Mouse (Mus musculus) stomach, embryonic 14.5 days (tissue): ENCODE measurements at regions not wholly inside any gene's neighbourhood (a gene's known extent, or its start where the extent isn't known, plus 50 kb on each side); places are given as distances from the start of the nearest gene placed in this dataset.

ENCODE experiments used
- ATAC-seq: fragments of 200-750 bp; cut with Nextera tagmentation; 2 replicates; pipeline ENCODE4 v1.8.0; 2017; ENCODE audit warnings: low read depth, moderate TSS enrichment; ENCODE audit not compliant: insufficient number of reproducible peaks, insufficient read depth, low FRiP score
- H3K27ac ChIP-seq: fragments of 300-500 bp; sonication (generic); 2 replicates; pipeline ENCODE4 v1.5.1; 2014; ENCODE audit warnings: mild to moderate bottlenecking, low read length, moderate library complexity, mixed read lengths
- H3K27me3 ChIP-seq: fragments of 300-500 bp; sonication (generic); 2 replicates; pipeline ENCODE4 v1.6.1; 2014; ENCODE audit warnings: low read length, control low read depth, mixed read lengths; ENCODE audit not compliant: control insufficient read depth, insufficient read depth
- H3K36me3 ChIP-seq: fragments of 300-500 bp; sonication (generic); 2 replicates; pipeline ENCODE4 v1.6.1; 2014; ENCODE audit warnings: mild to moderate bottlenecking, control low read depth, low read length, moderate library complexity, mixed read lengths; ENCODE audit not compliant: control insufficient read depth, insufficient read depth
- H3K4me1 ChIP-seq: fragments of 300-500 bp; sonication (generic); 2 replicates; pipeline ENCODE4 v1.6.1; 2014; ENCODE audit warnings: low read length, control low read depth, mixed read lengths; ENCODE audit not compliant: control insufficient read depth, insufficient read depth
- H3K4me2 ChIP-seq: fragments of 300-500 bp; sonication (generic); replicated peaks from 2 replicates; pipeline ENCODE4 v1.6.1; 2014; ENCODE audit warnings: low read depth, low read length, control low read depth
- H3K4me3 ChIP-seq: fragments of 300-500 bp; sonication (generic); 2 replicates; pipeline ENCODE4 v1.5.1; 2014; ENCODE audit warnings: low read depth, low read length, control low read depth
- H3K9ac ChIP-seq: fragments of 300-500 bp; sonication (generic); replicated peaks from 2 replicates; pipeline ENCODE4 v1.6.1; 2014; ENCODE audit warnings: low read depth, mild to moderate bottlenecking, control low read depth, low read length, moderate library complexity, mixed read lengths
- H3K9me3 ChIP-seq: fragments of 300-500 bp; sonication (generic); 2 replicates; pipeline ENCODE4 v1.6.1; 2016; ENCODE audit warnings: low read depth, low read length, control low read depth; ENCODE audit not compliant: control insufficient read depth
- WGBS: fragments of 180-500 bp; shearing (Covaris S2); extraction: QIAGEN DNeasy Blood & Tissue Kit; methylation state at CpG from one replicate; pipeline ENCODE4 v1.1.7; 2014; 5-methylcytosine and 5-hydroxymethylcytosine counted together

DNA sequence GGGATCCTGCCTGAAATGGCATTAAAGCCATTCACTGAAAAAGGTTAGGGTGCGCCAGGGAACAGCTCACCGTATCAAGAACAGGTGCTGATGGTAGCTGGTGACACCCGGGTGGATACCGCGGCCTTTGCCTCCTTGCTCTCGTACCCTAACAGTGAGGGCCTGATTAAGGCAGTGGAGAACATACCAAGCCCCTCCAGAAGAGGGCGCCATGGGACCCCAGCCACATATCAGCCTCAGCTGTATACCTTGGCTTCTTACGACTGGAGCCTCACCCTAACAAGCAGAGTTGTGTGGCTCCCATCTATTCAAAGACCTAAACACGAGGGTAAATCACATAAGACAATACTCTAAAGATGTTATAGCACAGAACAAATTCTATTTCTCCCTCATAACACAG is 203.7 kb upstream of the 1700012A03Rik start:
- Histone ChIP-seq H3K4me2 (no peak overlapping the region), H3K4me3 (no peak overlapping the region), H3K27ac (no peak overlapping the region), H3K9ac (no peak overlapping the region), H3K9me3 (no peaks in the 10 kb centered on the region), H3K4me1 (no peaks in the 10 kb centered on the region), H3K27me3 (no peaks in the 10 kb centered on the region), H3K36me3 (no peaks in the 10 kb centered on the region)
- WGBS: 85% methylated on average over 9 of the region's 9 CpGs
- no peak for ATAC-seq

DNA sequence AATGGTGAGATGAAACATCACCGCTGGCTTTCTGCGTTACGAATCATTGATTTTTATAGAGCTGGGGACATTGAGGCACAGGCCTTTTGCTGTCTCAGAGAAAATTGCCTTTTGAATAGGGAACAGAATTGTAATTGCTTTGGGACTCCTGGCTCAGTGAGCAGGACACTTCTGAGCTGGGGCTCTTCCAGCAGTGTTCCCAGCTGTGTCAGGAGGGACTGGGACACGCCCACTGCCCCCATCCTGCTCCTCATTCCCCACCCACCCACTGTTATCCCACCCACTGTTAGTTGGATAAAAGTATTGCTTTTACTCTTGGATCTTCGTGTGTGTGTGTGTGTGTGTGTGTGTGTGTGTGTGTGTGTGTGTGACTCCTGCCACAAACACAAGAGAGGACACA is 204.4 kb upstream of the 1700012A03Rik start:
- Histone ChIP-seq H3K9ac (no peak overlapping the region), H3K27ac (no peak overlapping the region), H3K27me3 (no peaks in the 10 kb centered on the region), H3K4me3 (no peak overlapping the region), H3K36me3 (no peaks in the 10 kb centered on the region), H3K9me3 (no peaks in the 10 kb centered on the region), H3K4me2 (no peak overlapping the region), H3K4me1 (no peaks in the 10 kb centered on the region)
- 77% methylated on average over 5 of the region's 5 CpGs for WGBS
- no peak for ATAC-seq

DNA sequence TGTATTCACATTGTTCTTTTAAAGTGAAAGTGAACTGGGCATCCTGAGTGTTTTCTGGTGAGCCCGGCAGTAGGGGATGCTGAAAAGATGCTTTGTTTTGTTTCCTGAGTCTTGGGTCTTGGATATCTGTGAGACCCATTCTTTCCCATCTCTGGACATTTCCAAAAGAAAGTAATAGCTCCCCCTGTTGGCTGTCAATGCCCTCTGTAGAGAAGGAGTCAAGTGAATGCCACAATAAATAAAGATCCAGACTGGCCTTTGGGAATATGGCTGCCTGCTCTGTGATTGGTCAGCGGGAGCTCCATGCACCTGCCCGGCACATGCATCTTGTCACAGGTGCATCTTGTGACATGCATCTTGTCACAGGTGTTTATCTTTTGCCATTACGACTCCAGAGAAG is 209.4 kb upstream of the 1700012A03Rik start:
- Histone ChIP-seq H3K36me3 (no peaks in the 10 kb centered on the region), H3K4me3 (no peak overlapping the region), H3K9ac (no peak overlapping the region), H3K4me2 (no peak overlapping the region), H3K27me3 (no peaks in the 10 kb centered on the region), H3K4me1 (no peaks in the 10 kb centered on the region), H3K9me3 (no peaks in the 10 kb centered on the region), H3K27ac (no peak overlapping the region)
- 84% methylated on average over 4 of the region's 4 CpGs for WGBS
- ATAC-seq: no peak

DNA sequence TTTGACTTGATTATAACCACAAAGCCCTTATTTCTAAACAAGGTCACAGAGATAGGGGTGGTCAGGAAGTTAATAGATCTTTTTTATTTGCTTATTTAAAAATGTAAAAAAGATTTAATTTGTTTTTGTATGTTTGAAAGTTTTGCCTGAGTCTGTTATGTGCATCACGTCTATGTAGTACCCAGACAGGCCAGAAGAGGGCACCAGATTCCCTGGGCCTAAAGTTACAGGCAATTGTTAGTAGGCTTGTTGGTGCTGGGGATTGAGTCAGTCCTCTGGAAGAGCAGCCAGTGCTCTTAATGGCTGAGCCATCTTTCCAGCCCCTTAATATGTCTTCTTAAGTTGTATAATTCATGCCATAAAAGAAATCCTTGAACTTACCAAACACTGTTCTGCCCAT is 211.5 kb upstream of the 1700012A03Rik start:
- Histone ChIP-seq H3K27ac (no peak overlapping the region), H3K9ac (no peak overlapping the region), H3K9me3 (no peaks in the 10 kb centered on the region), H3K4me3 (no peak overlapping the region), H3K4me2 (no peak overlapping the region), H3K4me1 (no peaks in the 10 kb centered on the region), H3K36me3 (no peaks in the 10 kb centered on the region), H3K27me3 (no peaks in the 10 kb centered on the region)
- no peak for ATAC-seq
- 66% methylated on average over 1 of the region's 1 CpGs for WGBS

DNA sequence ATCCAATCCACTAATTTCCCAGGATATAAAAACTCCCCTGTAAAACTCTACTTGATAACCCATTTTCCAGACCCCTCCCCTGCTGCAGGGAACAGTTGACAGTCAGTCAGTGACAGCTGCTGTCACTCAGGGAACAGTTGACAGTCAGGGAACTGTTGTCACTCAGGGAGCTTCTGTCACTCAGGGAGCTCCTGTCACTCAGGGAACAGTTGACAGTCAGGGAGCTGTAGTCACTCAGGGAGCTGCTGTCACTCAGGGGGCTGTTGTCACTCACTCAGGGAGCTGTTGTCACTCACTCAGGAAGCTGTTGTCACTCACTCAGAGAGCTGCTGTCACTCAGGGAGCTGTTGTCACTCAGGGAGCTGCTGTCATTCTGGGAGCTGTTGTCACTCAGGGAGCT is 214.3 kb upstream of the 1700012A03Rik start:
- no peaks in the 10 kb centered on the region for H3K9me3 ChIP-seq
- H3K4me1 ChIP-seq: no peaks in the 10 kb centered on the region
- no peak overlapping the region for H3K4me3 ChIP-seq
- no peaks in the 10 kb centered on the region for H3K27me3 ChIP-seq
- H3K9ac ChIP-seq: no peak overlapping the region
- H3K27ac ChIP-seq: no peak overlapping the region
- no peak for ATAC-seq
- H3K36me3 ChIP-seq: no peaks in the 10 kb centered on the region
- no peak overlapping the region for H3K4me2 ChIP-seq

DNA sequence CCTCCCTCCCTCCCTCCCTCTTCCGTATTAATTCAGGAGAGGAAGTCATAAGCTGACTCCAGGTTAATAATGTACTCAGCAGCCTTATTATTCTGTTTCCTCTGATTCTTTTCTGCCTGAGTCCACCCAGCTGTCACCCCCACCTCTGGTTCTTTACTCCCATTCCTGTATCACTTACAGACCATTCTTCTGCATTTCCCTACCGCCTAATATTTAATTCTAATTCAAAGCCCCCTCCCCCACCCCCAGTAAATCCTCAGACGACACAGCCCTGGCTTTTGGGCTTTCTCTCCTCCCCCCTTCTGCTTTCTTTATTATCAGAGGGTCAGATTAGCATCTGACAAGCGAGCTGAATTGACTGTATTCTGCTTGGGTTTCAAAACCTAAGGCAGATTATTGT is 215.5 kb upstream of the 1700012A03Rik start:
- H3K27me3 ChIP-seq: no peaks in the 10 kb centered on the region
- ATAC-seq: no peak
- H3K4me2 ChIP-seq: no peak overlapping the region
- no peak overlapping the region for H3K4me3 ChIP-seq
- no peaks in the 10 kb centered on the region for H3K9me3 ChIP-seq
- H3K9ac ChIP-seq: no peak overlapping the region
- no peaks in the 10 kb centered on the region for H3K36me3 ChIP-seq
- no peak overlapping the region for H3K27ac ChIP-seq
- no peaks in the 10 kb centered on the region for H3K4me1 ChIP-seq
- WGBS: 24% methylated on average over 3 of the region's 4 CpGs

DNA sequence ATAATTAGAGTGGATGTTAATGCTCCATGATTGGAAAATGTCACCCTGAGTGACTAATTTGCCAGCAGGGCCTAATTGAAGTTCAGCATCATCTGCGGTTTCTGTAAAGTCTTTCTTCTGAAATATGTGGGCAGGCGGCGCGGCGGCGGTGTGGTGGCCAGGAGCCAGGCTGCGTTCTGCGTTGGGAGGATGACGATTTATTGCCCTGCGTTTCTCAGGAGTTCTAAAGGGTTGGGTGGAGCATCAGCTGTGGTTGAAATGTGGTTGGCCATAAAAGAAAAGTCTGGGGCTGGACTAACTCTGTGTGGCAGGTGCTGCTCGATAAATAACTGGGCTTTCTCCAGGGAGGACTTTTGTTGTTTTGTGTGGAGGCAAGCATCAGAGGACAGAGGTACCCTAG is 219.4 kb upstream of the 1700012A03Rik start:
- Histone ChIP-seq H3K27me3 (no peaks in the 10 kb centered on the region), H3K4me2 (no peak overlapping the region), H3K36me3 (no peaks in the 10 kb centered on the region), H3K4me3 (no peak overlapping the region), H3K9me3 (no peaks in the 10 kb centered on the region), H3K9ac (no peak overlapping the region), H3K4me1 (no peaks in the 10 kb centered on the region), H3K27ac (no peak overlapping the region)
- no peak for ATAC-seq
- WGBS: 65% methylated on average over 11 of the region's 11 CpGs

DNA sequence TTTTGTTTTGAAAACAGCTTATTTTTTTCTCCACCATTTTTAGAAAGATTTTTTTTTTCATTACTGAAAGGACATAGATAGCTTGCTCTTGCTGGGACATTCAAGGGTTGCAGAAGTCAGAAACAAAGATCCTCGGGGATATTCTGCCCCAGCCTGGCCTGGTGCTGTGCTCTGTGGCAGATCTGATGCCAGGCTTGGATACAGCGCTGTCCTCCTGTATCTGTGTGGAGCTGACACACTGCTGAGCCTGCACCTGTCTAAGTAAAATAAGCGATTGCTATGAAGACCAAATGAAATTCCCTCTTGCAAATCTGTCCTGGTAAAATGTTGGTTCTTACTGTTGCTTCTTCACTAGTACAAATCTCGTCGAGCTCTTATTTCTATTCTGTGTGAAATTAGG is 226.4 kb upstream of the 1700012A03Rik start:
- no peaks in the 10 kb centered on the region for H3K36me3 ChIP-seq
- no peak overlapping the region for H3K27ac ChIP-seq
- no peaks in the 10 kb centered on the region for H3K27me3 ChIP-seq
- H3K4me3 ChIP-seq: no peak overlapping the region
- no peaks in the 10 kb centered on the region for H3K9me3 ChIP-seq
- ATAC-seq: no peak
- WGBS: 86% methylated on average over 5 of the region's 5 CpGs
- no peak overlapping the region for H3K4me2 ChIP-seq
- no peak overlapping the region for H3K9ac ChIP-seq
- no peaks in the 10 kb centered on the region for H3K4me1 ChIP-seq

DNA sequence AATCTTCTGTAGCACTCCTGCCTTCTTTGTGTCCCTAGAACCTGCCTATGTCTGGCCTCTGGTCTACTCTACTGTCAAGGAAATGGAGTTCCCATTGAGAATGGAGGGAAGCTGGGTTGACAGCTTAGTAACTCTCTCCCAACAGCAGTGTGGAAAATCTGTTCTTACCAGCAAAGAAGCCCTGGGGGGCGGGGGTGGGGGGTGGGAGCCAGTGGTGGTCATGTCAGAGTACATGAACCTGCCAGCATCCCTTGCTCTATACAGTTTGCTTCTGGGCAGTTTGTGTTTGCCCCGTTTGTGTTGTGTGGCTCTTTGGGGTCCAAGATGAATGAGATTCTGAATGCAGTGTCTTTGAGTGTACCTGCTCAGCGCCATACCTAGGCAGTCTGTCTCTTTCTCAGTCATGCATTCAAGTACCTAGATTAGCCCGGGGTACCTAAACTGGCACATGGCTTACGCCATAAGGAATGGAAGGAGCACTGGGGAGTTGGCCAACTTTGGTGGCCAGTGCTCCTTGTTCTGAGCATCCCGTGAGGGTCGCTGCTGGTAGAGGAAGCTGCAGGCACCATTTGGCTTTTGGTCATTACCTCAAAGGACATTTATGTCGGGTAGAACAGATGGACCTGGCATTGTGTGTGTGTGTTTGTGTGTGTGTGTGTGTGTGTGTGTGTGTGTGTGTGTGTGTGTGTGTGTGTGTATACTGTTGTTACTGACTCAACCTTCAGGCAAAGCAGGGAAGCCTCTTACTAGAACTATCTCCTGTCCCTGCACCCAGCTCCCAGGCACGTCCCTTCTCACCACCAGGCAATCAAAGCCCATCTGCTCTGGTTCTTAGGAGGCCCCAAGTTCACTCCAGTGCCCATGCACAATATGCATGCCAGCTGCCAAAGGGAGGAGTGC is 227.6 kb upstream of the 1700012A03Rik start:
- no peak for ATAC-seq
- 81% methylated on average over 9 of the region's 9 CpGs for WGBS
- Histone ChIP-seq H3K4me1 (no peaks in the 10 kb centered on the region), H3K9me3 (no peaks in the 10 kb centered on the region), H3K36me3 (no peaks in the 10 kb centered on the region), H3K9ac (no peak overlapping the region), H3K27ac (no peak overlapping the region), H3K4me2 (no peak overlapping the region), H3K27me3 (no peaks in the 10 kb centered on the region), H3K4me3 (no peak overlapping the region)
